Mouse (Mus musculus): ENCODE measurements at regions not wholly inside any gene's neighbourhood (a gene's known extent, or its start where the extent isn't known, plus 50 kb on each side); places are given as distances from the start of the nearest gene placed in this dataset.

DNA sequence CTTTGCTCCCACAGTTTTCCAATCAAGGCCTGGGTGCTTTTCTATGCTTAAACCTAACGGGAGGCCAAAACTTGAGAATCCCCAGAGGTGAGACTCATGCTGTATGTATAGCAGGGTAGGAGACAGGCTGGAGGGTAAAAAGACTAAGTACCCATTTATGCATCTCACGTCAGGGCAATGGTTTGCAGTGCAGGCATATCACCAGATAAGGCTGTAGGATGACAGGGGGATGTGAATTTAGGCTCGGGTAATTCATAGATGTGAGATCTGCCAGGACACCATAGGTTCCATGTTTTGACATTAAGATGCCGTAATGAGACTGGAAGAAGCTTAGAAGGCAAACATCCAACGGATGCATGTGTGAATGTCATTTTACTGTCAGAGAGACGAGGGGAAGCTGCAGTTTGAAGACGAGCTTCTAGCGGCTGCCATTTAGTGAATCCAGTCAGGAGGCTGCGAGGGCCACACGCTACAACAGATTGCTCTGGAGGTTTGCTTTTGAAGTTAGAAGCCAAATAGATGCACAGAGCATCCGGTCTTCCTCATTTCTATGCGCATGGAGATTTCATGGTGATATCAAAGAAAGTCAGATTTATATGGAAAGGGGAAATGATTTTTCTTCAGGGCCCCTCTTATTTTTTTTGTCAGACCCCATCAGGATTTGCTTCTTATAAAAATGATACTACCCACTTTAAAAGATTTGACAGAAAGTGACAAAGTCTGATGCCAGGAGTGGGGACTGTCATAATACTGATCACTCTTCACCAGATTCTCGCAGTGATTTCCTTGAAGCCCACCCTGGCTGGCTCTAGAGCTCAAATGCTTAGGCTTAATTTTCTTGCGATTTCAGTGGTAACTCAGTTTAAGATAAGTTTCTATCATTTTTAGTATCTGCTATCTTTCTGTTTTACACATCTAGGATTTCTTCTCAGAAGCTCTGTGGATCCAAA is 113.8 kb downstream of the Adcyap1r1 start:
- no peak for DNase-seq
- intact Hi-C loops (cut with DNase I): no loop called here
- TF ChIP-seq CTCF (IDR thresholded peaks at IDR 0.05): no peak
- Histone ChIP-seq H3K27ac (no peak overlapping the region), H3K4me3 (no peak overlapping the region)

DNA sequence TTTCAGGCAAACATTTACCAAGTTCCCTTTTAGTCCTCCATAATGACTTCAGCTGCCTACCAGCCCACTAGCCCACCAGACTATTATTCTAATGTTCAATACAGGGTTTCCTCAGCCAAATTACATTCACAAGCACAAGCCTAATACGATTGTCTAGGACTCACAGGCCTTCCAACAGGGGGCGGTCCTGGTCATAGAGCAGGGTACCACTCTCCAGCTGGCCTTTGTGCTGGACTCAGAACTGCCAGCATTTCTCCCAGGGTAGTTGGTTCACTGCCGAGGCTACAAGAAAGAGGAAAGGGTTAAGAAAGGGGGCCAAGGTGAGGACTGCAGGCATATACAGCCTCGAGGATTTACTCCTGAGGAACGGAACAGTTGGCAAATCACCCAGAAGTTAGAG is 108.8 kb downstream of the Adcyap1r1 start:
- TF ChIP-seq CTCF (IDR thresholded peaks at IDR 0.05): no peak
- Histone ChIP-seq H3K27ac (no peak overlapping the region), H3K4me3 (no peak overlapping the region)
- intact Hi-C loops (cut with DNase I): no loop called here
- DNase-seq: no peak

DNA sequence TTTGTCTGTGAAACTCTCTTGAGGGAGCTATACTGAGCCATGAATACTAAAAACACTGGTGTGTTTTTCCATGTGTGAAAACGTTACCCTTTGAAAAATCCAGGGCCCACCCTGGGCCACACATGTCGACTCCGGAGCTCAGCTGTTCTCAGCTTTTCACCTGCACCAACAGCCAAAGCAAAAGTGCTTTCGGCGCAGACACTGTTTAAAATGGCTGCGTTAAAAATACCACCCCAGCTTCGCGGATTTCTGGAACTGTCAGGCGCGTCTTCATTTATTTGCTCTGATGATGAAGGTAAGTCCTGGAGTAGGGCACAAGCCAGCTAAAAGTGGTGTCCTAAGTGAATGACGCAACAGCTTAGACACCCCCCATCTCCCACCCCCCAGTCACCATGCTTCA is 108.0 kb downstream of the Adcyap1r1 start:
- DNase-seq: no peak
- no peak overlapping the region for H3K4me3 ChIP-seq
- no peak for TF ChIP-seq CTCF (IDR thresholded peaks at IDR 0.05)
- no peak overlapping the region for H3K27ac ChIP-seq
- intact Hi-C loops (cut with DNase I): no loop called here

Measured in gastrocnemius, adult 2 months (tissue).